Mouse (Mus musculus) embryonic fibroblast, embryonic 13.5 days (primary cell): ENCODE data around the gene Gm2a.

Source experiments
- CTCF ChIP-seq: IDR thresholded peaks from 2 replicates; pipeline ENCODE4 v1.5.1; 2011; ENCODE audit warnings: mild to moderate bottlenecking, control low read depth, low read length, moderate library complexity, borderline replicate concordance; ENCODE audit not compliant: insufficient read depth
- POLR2A ChIP-seq: IDR thresholded peaks from 2 replicates; pipeline ENCODE4 v1.6.1; 2011; ENCODE audit warnings: low read depth, mild to moderate bottlenecking, control low read depth, low read length, moderate library complexity

DNA sequence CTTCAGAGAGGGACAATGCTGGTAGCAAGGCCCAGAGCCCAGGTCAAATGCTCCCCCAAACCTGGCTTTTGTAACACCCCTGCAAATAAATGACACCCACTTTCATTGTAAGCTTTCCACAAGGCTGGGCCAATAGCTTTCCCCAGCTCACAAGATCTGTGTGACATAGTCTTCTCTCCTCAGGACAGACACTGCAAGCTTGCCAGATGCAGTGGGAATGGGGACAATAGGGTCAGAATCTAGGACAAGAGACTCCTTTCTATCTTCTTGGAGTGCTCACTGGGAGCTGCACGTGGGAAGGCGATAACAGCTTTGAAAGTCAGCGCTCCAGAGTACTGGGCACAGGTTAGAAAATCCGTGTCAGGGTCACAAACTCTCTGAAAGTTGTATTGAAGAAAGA lies 18.7 kb upstream of the Gm2a start:
- TF ChIP-seq POLR2A (no peak), CTCF (no peak)
